Mouse (Mus musculus) adipocyte (in vitro differentiated cells): ENCODE measurements around the gene Sptb.

Experiments used
- DNase-seq: peaks from one replicate; pipeline ENCODE4 v3.0.0-alpha.2; 2016; ENCODE audit warnings: low spot score

Sptb gene

DNA sequence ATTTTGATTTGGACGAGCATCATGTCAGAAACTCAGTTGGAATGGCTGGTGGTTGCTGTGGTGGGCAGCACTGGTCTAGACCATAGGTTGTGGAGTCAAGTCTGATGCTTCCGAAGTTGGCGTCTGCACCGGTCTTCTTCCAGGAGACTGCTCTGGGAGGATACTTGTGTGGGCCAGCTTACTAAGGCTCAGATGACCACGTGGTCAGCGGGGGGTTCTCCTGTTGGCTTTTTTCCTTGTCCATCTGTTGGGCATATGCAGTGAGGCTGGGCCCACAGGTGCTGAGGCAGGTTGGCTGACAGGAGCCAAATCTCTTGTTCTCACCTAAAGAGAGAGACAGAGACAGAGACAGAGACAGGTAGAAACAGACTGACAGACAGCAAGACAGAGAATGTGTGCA, 135.5 kb downstream of the Sptb start:
- no peak for DNase-seq

DNA sequence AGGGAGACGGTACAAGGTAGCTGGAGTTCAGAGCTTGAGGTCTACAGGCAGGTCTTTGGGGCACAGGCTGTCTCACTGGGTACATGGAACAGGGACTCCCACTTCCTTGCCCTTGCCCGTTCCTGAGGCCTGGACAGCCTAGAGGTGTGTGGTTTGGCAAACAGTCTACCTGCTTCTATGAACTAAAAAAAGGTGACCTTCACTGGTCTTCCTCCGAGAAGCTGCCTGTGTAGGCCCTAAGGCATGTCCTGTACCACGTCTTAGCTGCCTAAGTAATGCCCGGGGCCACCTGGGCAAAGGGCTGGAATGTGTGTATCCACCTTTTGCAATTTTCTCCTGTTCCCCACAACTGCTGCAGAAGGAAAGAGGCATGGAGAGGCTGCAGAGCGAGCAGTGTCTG, 137.0 kb downstream of the Sptb start:
- no peak for DNase-seq

DNA sequence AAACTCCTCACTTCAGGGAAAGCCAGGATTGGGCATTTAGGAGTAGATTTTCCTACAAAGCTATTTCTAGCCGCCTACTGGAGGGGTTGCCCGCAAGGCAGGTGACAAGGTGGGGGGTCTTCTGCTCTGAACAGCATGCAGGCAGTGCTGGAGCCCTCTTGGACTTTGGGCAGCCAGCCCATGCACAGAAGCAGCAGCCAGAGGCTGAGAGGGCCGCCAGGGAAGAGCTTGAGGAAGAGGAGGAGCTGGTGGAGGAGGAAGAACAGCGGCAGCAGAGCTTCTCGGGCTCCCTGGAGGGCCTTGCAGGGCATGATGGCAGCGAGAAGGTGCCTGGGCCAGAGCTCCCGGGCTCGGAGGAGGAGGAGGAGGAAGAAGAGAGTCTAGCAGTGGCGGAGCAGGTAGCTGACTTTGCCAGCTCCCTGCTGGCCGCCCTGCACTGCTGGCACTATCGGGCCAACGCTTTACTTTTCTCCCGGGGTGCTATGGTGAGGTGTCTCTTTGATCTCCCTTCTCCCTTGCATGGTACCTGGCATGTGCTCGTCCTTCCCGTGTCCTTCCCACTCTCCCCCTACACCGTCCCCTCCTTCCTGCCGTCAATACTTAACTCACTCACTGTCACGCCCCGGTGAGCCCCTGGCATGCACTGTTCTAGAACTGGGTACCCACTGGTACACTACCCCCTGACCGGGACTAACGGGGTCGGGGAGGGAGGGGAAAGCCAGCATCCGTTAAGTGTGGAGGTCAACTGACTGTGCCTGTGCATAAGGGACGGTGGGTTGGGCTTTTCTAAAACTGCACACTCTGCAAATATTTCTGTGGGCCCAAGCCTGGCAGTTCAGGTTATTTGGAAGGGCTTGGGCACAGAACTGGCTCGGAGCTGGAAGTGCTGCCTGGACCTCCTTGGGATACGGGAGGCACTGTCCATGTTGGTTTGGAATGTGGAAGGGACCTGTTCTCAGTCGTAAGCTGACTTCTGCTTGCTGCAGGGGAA, 137.8 kb downstream of the Sptb start:
- no peak for DNase-seq

DNA sequence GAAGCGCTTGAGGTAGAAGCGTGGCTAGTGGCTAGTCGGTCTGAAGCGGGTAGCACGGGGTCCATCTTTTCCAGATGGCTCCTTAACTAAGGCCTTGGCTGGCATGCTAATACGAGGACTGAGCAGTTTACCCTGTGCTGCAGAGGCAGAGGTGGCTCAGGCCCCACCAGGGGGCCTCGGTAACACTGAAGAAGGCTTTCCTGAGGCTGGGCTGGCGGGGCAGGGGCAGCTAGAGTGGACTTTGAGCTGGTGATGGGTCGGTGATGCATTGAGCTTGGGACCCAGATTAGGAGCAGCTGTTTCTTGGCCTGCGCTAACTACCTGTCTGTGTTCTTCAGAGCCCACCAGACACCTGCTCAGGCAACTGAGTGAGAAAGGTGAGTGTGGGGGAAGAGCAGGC, 139.1 kb downstream of the Sptb start:
- DNase-seq = no peak

DNA sequence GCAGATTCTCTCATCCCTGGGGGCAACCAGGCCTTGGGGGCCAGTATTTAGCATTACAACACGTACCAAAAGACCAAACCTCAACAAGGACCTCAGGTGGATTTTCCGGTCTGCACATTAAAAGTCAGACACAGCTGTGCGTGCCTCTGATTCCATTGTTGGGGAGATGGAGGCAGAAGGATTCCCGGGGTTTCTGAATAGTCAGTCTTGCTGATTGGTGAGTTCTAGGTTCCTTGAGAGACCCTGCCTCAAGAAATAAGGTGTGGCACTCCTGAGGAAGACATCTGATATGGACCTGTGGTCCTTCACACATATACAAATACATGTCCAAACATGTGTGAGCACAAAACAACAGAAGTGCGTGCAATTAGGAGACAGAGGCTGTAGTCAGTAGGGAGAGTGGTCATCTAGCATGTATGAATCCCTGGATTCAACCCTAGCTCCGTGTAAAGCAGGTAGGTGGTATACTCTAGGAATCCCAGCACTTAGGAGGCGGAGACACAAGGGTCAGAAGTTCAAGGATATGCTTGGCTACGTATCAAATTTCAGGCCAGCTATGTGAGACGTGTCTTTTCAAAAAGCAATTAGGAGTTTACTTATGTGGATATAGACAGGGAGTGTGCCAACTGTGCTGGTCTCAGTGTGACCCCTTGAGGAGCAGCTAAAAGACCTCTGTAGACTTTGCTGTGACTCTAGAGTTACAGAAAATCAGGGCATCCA, 140.0 kb downstream of the Sptb start:
- DNase-seq = no peak

DNA sequence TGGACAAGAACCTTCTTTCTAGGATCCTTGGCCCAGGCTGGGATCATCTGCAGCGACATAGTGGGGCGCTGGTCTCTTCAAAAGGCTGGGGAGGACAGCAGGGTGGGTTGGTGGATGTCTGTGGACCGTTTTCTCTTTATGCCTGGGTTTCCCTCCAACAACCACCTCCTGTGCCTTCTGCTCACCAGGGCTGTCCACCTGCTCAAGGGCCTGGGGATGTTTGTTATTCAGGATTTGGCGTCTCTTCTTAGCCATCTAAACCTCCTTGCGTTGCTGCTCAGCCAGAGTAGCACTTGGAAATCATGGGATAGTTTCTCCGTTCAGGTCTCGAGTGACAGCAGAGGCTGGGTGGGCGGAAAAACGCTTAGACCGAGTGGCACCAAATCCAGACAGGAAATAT, 144.1 kb downstream of the Sptb start:
- no peak for DNase-seq

DNA sequence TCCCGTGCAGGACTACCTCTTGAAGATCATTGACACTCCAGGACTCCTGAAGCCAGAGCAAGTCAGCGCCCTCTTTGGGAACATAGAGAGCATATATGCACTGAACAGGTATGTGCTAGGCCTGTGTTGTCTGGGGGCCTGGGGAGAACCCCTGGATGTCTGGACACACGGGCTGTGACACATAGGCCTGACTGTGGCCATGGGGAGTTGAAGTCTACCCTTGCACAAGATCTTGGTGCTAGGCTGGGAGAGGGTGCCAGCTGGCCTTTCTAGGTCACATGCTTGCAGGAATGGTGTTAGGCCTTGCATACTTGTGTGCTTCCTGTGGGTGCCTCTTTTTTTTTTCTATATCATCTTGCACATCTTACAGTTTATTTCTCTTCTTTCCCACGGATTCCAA, 148.2 kb downstream of the Sptb start:
- no peak for DNase-seq

DNA sequence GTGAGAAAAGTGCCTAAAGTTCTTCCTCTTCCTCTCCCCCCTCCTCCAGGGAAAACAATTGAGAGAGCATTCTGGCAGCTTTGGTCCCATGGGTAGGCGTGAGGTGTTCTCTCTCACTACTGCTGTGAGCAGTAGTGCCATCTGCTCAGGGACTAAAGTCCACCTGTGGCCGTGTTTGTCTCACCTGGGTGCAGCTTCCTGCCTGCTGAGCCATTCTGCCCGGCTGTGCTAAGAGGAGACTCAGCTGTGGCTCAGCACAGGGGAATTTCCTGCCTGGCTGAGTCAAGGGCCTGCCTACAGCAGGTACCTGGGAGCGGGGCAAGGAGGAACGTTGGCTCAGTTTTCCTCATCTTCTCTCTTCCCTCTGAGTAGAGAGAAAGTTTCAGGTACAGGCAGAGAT, 152.1 kb downstream of the Sptb start:
- no peak for DNase-seq

DNA sequence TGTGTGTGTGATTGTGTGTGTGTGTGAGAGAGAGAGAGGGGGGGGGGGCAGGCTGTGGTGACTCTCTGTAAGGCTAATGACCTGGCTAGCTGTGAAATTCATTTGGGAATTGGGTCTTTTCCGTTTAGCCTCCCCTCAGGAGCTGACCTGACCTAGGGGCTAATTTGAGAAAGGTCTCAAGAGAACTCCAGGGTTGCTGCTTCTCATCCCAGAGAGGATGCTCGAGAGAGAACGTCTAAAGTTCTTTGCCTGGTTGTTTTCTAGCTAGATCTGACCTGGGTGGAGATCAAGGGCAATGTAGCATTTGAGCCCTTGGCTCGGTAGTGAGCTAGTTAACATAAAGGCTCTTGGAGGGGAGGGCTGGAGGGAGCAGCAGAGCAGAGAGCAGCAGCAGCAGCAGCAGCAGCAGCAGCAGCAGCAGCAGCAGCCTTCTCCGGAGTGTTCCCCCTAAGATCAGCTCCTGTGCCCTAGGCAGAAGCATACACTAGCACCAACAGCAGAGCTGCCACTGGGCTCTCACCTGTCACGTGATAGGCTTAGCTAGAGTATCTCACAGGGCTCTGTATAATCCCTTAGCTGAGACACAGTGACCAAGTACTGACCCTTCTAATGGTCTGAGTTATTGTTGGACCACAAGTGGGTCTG, 153.5 kb downstream of the Sptb start:
- no peak for DNase-seq

DNA sequence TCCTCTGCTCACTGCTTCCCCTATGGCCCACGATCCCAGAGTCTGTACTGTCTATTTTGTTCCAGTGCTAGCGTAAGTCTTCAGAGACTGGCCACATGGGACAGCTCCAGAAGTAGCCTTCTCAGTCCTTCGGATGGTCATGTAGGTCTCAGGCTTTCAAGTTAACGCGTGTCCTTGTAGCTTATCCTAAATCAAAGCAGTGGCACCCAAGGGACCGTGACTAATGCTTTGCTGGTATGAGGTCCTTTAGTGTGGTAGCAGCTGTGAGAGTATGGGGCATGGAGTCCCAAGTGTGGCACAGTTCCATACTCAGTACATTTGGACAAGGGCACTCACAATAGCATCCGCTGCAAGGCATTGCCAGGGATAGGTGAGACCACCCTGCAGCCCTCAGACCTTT, 154.2 kb downstream of the Sptb start:
- DNase-seq = no peak

DNA sequence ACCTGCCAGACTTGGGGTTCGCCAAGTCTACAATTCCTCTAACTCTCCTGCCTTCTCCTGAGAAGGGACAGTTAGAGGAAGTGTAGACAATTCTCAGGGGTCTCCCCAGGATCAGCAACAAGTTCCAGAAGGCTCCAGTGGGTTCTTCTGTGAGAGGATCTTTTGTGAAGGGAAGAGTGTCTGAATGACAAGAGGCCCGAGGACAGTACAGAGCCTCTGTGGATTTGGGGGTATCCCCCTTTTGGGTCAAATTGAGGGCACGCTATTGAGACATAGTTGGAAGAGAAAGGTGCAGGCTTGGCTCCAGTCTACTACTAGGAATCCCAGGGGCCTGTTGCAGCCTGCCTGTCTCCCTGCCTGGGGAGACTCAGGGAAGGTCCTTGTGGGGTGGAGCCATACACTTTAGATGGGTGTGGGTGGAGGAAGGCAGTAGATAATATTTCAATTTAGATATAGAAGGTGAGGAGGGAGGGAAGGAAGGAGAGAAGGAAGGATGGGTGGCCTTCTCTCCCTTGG, 155.4 kb downstream of the Sptb start:
- DNase-seq = no peak

DNA sequence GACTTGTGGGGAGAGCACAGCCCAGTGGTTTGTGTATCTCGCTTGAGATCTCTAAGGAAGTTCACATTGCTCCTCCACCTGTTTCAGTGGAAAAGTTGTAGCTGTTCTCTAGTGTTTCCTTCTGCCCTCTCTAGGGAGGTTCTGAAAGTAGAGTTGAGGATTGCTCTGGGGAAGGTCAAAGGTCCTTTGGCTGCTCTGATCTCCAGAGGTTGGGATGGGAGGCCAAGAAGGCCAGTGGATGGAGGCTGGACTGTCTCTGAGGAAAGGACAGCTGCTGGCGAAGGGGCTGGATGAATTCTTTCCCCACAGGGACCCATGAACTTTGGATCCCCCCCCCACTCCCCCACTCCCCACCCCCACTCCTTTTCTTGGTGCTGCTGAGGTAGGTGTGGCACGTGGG, 156.0 kb downstream of the Sptb start:
- DNase-seq = peak; percentile 24

DNA sequence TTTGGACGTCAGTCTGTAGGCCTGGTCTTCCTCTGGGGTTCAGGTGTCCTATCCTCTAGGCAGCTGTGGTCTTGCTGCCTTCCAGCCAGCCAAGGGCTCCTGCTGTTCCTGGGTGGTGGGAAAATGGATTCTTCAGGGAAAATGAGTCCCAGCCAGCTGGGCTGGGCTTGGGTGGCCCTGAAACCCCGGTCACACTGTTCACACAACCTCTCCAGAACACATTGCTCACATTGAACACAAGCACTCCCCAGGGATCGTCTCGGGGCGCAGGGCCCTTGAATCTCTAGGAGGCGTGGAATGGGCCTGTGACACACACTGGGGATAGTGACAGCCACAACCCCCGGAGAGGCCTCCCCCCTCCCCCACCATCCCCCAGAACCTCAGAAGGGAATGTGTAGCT, 156.4 kb downstream of the Sptb start:
- no peak for DNase-seq

DNA sequence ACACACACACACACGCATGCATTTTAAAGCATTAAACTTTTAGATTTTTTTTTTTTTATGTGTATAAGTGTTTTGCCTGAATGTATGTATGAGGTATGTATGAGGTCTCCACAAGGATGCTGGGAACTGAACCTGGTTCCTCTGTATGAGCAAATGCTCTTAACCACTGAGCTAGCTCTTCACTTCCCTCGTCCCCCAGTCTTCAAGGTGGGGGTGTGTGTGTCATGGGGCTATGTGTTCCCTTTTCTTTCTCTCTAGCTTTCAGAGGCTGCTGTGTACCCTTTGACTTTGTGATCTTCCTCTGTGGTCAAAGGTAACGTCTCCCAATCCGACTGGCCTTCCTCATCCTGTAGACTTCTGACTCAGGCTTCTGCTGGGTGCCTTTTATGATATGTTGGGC, 157.4 kb downstream of the Sptb start:
- no peak for DNase-seq

DNA sequence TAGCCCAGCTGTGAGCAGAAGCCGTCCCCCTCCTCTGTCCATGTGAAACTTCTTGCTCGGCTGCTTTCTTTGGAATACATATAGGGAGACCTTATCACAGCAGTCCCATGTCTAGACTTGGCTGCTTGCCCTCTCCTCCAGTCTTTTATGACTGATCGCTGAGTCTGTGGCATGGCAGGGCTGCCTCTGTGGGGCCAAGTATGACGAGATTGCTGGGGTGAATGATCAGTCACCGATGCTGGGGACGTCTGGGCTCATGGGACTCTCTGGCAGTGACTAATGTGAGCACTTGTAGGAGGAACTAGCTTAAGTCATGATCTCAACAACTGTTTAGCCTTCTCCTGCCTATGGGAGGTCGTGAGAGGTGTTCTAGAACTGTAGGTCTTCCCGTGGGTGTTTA, 158.0 kb downstream of the Sptb start:
- peak; percentile 79 for DNase-seq

DNA sequence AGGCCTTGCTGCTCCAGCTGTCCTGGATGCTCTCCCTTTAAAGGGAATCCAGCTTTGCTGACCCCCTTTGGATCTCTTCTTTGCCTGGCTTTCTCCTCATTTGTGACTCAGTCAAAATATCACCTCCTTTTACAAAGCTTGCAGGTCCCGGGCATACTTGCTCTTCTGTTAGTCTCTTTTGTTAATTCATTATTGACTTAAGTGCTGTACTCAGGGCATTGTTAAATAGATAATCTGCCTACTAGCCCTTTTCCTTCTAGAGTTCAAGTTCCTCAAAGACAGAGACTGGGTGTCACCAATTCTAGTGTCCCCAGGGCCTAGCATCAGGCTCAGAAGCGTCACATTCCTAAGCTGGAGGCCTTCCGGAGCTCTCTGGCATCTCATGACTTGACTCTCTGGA, 161.1 kb downstream of the Sptb start:
- DNase-seq = no peak

DNA sequence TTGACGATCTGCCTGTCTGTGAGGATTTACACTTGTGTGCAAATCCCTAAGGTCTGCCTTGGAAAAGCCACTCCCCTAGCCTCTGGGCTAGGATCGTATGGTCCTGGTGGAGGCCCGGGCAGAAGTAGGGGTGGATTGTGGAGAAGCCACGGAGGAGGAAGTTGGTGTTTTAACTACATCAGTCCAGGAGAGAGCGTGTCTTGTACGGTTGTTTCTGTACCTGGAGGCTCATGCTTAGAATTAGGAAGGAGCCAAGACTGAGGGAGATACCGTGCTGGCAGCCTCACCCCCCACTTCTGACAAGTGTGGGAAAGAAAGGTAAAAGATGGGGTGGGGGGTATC, 162.3 kb downstream of the Sptb start:
- no peak for DNase-seq

DNA sequence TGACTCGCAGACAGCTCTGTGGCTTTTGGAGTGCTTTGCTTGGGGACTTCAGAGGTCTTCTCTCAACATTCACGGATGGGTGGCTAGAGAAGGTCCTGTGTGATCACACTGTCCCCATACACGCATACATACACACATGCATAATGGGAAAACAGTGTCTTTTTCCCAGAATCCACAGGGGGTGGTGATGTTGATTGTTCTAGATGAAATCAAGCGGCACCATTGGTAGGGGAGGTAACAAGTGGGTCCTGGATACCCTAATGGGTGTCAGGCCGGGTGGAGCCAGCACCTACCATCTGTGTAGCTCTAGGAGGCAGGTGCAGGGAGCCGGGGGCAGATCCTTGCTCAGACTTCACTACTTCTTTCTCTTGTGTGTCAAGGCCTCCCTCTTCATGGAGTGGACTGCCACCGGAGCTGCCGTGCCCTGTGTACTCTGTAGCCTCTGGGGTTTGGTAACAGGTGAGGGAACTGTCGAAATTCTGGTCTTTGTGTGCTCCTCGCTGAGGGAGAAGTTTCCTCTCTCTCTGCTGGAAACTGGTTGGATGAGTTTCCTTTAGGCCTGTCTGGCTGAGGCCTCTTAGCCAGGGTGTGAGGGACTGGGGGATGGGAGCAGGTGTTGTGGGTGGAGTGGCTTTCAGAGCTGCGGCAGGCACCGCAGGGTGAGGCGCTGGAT, 162.8 kb downstream of the Sptb start:
- DNase-seq = no peak

DNA sequence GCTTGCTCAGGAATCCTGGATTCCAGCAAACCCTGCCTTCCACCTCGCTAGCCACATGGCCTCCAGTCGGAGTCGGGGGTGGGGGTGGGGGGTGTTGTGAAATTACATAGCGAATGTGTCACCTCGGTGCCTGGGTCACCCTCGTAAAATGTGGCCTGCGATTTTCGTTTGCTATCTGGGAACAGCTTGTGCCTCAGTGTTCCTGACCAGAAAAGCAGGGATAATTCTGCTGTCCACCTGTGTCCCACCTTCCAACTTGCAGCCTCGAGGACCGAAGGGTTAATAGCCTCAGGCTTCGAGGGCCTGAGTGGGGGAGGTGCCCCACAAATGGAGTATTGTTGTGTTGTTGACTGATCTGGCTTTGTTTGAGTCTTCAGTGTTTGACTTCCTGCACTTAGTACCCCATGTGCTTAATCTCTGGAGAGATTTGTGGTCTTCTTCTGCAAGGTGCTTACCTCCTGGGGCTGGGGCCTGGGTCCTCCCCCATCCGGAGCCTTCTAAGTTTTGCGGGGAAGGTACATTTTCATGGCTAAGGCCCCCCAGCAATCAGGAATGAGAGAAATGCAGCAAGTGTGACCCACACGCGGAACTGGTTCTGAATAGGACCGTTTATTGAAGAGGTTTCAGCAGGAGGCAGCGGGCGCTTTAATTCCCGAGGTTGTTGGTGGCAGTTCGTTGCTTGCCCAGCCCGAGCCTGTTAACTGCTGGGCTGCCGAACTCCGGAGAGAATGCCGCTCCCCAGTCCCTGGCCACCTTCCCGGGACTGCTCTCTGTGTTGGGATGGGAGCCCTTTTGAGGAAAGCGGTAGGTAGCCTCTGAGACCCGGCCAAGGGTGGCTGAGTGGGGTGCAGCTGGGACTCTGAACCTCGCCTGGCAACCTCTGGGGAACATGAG, 163.7 kb downstream of the Sptb start:
- DNase-seq = peak; percentile 30

DNA sequence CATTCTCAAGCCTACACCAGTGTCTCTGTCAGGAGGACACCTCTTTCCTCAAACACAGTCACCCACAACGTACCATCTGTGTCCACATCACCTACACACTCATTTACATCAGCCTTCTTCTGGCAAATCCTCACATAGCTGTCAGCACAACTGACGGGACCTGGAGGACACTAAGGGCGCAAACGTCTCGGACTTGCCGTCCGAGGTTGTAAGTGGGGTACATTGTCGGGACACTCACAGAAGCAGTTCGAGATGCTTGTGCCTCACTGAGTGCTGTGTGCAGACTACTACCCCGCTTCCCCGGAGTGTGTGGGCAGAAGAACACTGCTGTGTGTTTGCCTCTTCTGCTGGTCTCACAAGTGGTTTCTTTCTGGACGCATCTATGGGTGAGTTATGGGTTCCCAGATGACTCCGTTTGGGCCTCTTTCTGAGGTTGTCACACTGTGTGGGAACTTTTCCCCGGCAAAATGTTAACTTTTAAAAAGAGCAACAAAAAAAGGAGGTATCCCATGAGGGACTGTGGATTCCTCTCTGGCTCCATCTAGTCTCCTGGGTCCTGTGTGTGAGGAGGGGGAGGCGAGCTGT, 164.5 kb downstream of the Sptb start:
- DNase-seq = no peak

DNA sequence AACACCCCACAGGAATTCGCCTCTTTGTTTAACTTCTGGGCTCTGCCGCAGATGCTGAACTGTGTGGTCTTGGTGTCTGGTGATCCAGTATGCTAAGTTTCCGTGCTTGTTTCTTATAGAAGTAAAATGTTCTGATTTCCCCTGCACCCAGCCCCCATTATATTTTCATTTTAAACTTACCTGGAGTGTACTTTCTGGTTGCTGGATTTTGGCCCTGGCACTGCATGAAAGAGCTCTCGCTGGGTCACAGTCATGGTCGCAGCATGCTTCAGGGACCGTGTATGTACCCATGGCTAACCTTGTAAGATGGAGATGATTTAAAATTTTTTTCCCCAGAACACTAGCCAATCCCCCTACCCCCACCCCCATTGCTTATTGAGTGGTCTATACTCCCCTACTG, 168.5 kb downstream of the Sptb start:
- DNase-seq = no peak
